Mouse (Mus musculus): Measurements from ENCODE around the gene Gmds. TPM values are rescaled to one million over a fixed set of nuclear protein-coding genes. Genes with fewer than 3 reads are reported as not detected.

The Gmds gene
- polyA plus RNA-seq, 1 experiment from 2014 or later = 35.6 TPM

DNA sequence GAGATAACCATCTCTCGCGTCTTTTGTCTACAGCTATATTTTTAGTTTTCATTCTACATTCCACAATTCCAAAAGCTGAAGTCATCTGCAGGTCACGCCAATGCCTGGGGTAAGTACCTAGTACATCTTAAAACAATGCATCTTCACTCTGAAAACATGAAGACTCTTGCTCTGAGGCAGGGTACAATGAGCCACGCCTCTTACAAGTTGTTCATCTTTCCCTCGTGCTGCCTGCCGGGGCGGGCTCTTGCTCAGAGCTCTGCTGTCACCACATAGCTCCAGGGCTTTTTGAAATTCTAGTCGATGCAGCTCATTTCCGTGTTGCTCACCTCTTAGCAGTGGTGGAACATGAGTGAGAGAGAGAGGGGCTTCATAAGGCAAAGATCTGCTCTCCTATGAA lies 475.1 kb downstream of the Gmds start:
- 47% methylated on average over 9 of the region's 9 CpGs for WGBS

GRCm38 (mm10) chr13:31860200-31860599 lies 478.3 kb downstream of the Gmds start:
- WGBS = 86% methylated on average over 5 of the region's 5 CpGs
- no peak overlapping the region for H3K27ac ChIP-seq (replicated peaks; ENCODE audit: low read depth, low read length)
- no peak overlapping the region for H3K9ac ChIP-seq (replicated peaks; ENCODE audit: low read length)
- no peak overlapping the region for H3K4me2 ChIP-seq (ENCODE audit: low read depth, low read length)
- H3K36me3 ChIP-seq (replicated peaks; ENCODE audit: control insufficient read depth, insufficient read depth, low read depth, low read length) = no peaks in the 10 kb centered on the region
- no peak overlapping the region for H3K4me3 ChIP-seq (ENCODE audit: low read depth, low read length)
- DNase-seq (ENCODE audit: low spot score) (no peak), ATAC-seq (replicated peaks; ENCODE audit: insufficient number of reproducible peaks, low FRiP score, low TSS enrichment, low read depth) (no peak)
- no peaks in the 10 kb centered on the region for H3K9me3 ChIP-seq (replicated peaks; ENCODE audit: control insufficient read depth, low read length)
- H3K27me3 ChIP-seq (ENCODE audit: control insufficient read depth, insufficient read depth, low read length) = no peaks in the 10 kb centered on the region
- H3K4me1 ChIP-seq (ENCODE audit: control insufficient read depth, insufficient read depth, low read length) = no peaks in the 10 kb centered on the region; the same call in 1 of the 2 replicates

More for the DNA sequence above, 475.1 kb downstream of the Gmds start:
- H3K27me3 ChIP-seq (ENCODE audit: control insufficient read depth, insufficient read depth, low read length) = no peaks in the 10 kb centered on the region
- H3K27ac ChIP-seq (replicated peaks; ENCODE audit: low read depth, low read length) = no peak overlapping the region
- no peak overlapping the region for H3K4me3 ChIP-seq (ENCODE audit: low read depth, low read length)
- H3K9ac ChIP-seq (replicated peaks; ENCODE audit: low read length) = no peak overlapping the region
- H3K4me2 ChIP-seq (ENCODE audit: low read depth, low read length) = no peak overlapping the region
- no peaks in the 10 kb centered on the region for H3K9me3 ChIP-seq (replicated peaks; ENCODE audit: control insufficient read depth, low read length)
- DNase-seq (ENCODE audit: low spot score) = peak; percentile 66
- H3K4me1 ChIP-seq (ENCODE audit: control insufficient read depth, insufficient read depth, low read length) = no peaks in the 10 kb centered on the region; the same call in 1 of the 2 replicates
- ATAC-seq (replicated peaks; ENCODE audit: insufficient number of reproducible peaks, low FRiP score, low TSS enrichment, low read depth) = peak; percentile 62; the same call in 1 of the 2 replicates
- H3K36me3 ChIP-seq (replicated peaks; ENCODE audit: control insufficient read depth, insufficient read depth, low read depth, low read length) = no peaks in the 10 kb centered on the region

DNA sequence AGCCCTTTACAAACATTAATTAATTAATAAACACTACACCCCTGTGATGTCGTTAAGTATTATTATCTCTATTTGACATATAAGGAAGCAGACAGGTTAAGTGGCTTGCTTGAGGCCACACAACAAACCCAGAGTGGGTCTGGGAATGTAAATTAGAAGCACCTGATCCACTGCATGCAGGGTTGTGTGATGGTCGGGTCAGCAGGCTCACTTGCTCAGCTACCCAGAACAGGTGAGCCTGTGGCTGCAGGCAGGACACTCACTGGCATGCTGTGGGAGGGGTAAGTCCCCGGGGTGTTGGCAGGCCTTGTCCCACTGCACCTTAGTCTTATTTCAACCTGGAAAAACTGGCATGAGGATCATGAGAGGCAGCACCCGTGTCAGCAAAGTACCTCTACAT lies 484.5 kb downstream of the Gmds start:
- Histone ChIP-seq H3K9ac (replicated peaks; ENCODE audit: low read length) (no peak overlapping the region), H3K4me1 (ENCODE audit: control insufficient read depth, insufficient read depth, low read length) (no peaks in the 10 kb centered on the region), H3K27ac (replicated peaks; ENCODE audit: low read depth, low read length) (no peak overlapping the region), H3K27me3 (ENCODE audit: control insufficient read depth, insufficient read depth, low read length) (no peaks in the 10 kb centered on the region), H3K36me3 (replicated peaks; ENCODE audit: control insufficient read depth, insufficient read depth, low read depth, low read length) (no peaks in the 10 kb centered on the region), H3K4me3 (ENCODE audit: low read depth, low read length) (no peak overlapping the region), H3K9me3 (replicated peaks; ENCODE audit: control insufficient read depth, low read length) (no peaks in the 10 kb centered on the region), H3K4me2 (ENCODE audit: low read depth, low read length) (no peak overlapping the region)
- DNase-seq (ENCODE audit: low spot score) = peak; percentile 24
- peak; percentile 18; the same call in 1 of the 2 replicates for ATAC-seq (replicated peaks; ENCODE audit: insufficient number of reproducible peaks, low FRiP score, low TSS enrichment, low read depth)
- 56% methylated on average over 4 of the region's 4 CpGs for WGBS

DNA sequence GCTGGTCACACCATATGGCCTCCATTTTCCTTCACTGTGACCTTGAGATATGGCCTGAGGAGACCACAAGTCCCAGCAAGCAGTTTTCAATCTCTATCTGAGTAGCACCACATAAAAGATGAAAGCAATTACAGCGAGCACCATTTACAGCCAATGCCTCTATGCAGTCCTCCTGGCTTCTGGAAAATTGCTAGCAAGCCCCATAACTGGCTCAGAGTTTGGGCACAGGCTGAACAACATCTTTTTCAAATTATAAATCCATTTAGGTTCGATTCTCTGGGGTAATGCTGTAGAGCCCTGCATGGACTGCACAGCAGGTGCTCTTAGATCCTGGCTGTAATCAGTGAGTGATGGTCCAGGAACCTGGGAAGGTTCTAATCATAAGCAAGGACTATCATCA lies 485.0 kb downstream of the Gmds start:
- ATAC-seq (replicated peaks; ENCODE audit: insufficient number of reproducible peaks, low FRiP score, low TSS enrichment, low read depth) = peak; percentile 67; the same call in 1 of the 2 replicates
- H3K4me1 ChIP-seq (ENCODE audit: control insufficient read depth, insufficient read depth, low read length) = no peaks in the 10 kb centered on the region
- DNase-seq (ENCODE audit: low spot score) = peak; percentile 72
- H3K27ac ChIP-seq (replicated peaks; ENCODE audit: low read depth, low read length) = no peak overlapping the region
- no peak overlapping the region for H3K4me3 ChIP-seq (ENCODE audit: low read depth, low read length)
- WGBS = 22% methylated on average over 2 of the region's 2 CpGs
- H3K4me2 ChIP-seq (ENCODE audit: low read depth, low read length) = no peak overlapping the region
- no peak overlapping the region for H3K9ac ChIP-seq (replicated peaks; ENCODE audit: low read length)
- H3K36me3 ChIP-seq (replicated peaks; ENCODE audit: control insufficient read depth, insufficient read depth, low read depth, low read length) = no peaks in the 10 kb centered on the region
- no peaks in the 10 kb centered on the region for H3K9me3 ChIP-seq (replicated peaks; ENCODE audit: control insufficient read depth, low read length)
- H3K27me3 ChIP-seq (ENCODE audit: control insufficient read depth, insufficient read depth, low read length) = no peaks in the 10 kb centered on the region

- no peaks in the 10 kb centered on the region for H3K4me1 ChIP-seq (ENCODE audit: control insufficient read depth, insufficient read depth, low read length)
- no peak overlapping the region for H3K4me2 ChIP-seq (ENCODE audit: low read depth, low read length)
- no peak for DNase-seq (ENCODE audit: low spot score)
- no peak overlapping the region for H3K27ac ChIP-seq (replicated peaks; ENCODE audit: low read depth, low read length)
- no peaks in the 10 kb centered on the region for H3K9me3 ChIP-seq (replicated peaks; ENCODE audit: control insufficient read depth, low read length)
- WGBS = 41% methylated on average over 5 of the region's 5 CpGs
- no peak overlapping the region for H3K4me3 ChIP-seq (ENCODE audit: low read depth, low read length)
- H3K27me3 ChIP-seq (ENCODE audit: control insufficient read depth, insufficient read depth, low read length) = no peaks in the 10 kb centered on the region
- H3K36me3 ChIP-seq (replicated peaks; ENCODE audit: control insufficient read depth, insufficient read depth, low read depth, low read length) = no peaks in the 10 kb centered on the region
- no peak overlapping the region for H3K9ac ChIP-seq (replicated peaks; ENCODE audit: low read length)
- no peak for ATAC-seq (replicated peaks; ENCODE audit: insufficient number of reproducible peaks, low FRiP score, low TSS enrichment, low read depth)
Measured at GRCm38 (mm10) chr13:31849258-31849971, 489.1 kb downstream of the Gmds start.

- Histone ChIP-seq H3K27me3 (ENCODE audit: control insufficient read depth, insufficient read depth, low read length) (no peaks in the 10 kb centered on the region), H3K9me3 (replicated peaks; ENCODE audit: control insufficient read depth, low read length) (no peaks in the 10 kb centered on the region), H3K36me3 (replicated peaks; ENCODE audit: control insufficient read depth, insufficient read depth, low read depth, low read length) (no peaks in the 10 kb centered on the region), H3K9ac (replicated peaks; ENCODE audit: low read length) (no peak overlapping the region), H3K4me1 (ENCODE audit: control insufficient read depth, insufficient read depth, low read length) (no peaks in the 10 kb centered on the region), H3K4me3 (ENCODE audit: low read depth, low read length) (no peak overlapping the region), H3K27ac (replicated peaks; ENCODE audit: low read depth, low read length) (no peak overlapping the region), H3K4me2 (ENCODE audit: low read depth, low read length) (no peak overlapping the region)
- WGBS = 79% methylated on average over 4 of the region's 4 CpGs
- no peak for DNase-seq (ENCODE audit: low spot score)
- no peak for ATAC-seq (replicated peaks; ENCODE audit: insufficient number of reproducible peaks, low FRiP score, low TSS enrichment, low read depth)
Measured at GRCm38 (mm10) chr13:31835802-31836201, 502.7 kb downstream of the Gmds start.

- no peak overlapping the region for H3K27ac ChIP-seq (replicated peaks; ENCODE audit: low read depth, low read length)
- H3K36me3 ChIP-seq (replicated peaks; ENCODE audit: control insufficient read depth, insufficient read depth, low read depth, low read length) = no peaks in the 10 kb centered on the region
- no peaks in the 10 kb centered on the region for H3K9me3 ChIP-seq (replicated peaks; ENCODE audit: control insufficient read depth, low read length)
- ATAC-seq (replicated peaks; ENCODE audit: insufficient number of reproducible peaks, low FRiP score, low TSS enrichment, low read depth) = no peak
- H3K4me2 ChIP-seq (ENCODE audit: low read depth, low read length) = no peak overlapping the region
- 66% methylated on average over 9 of the region's 9 CpGs for WGBS
- no peak for DNase-seq (ENCODE audit: low spot score)
- H3K9ac ChIP-seq (replicated peaks; ENCODE audit: low read length) = no peak overlapping the region
- no peak overlapping the region for H3K4me3 ChIP-seq (ENCODE audit: low read depth, low read length)
- no peaks in the 10 kb centered on the region for H3K27me3 ChIP-seq (ENCODE audit: control insufficient read depth, insufficient read depth, low read length)
- no peaks in the 10 kb centered on the region for H3K4me1 ChIP-seq (ENCODE audit: control insufficient read depth, insufficient read depth, low read length)
Measured at GRCm38 (mm10) chr13:31830332-31830731, 508.2 kb downstream of the Gmds start.

GRCm38 (mm10) chr13:31828446-31828845 lies 510.1 kb downstream of the Gmds start:
- H3K4me3 ChIP-seq (ENCODE audit: low read depth, low read length) = no peak overlapping the region
- no peak for ATAC-seq (replicated peaks; ENCODE audit: insufficient number of reproducible peaks, low FRiP score, low TSS enrichment, low read depth)
- WGBS = 86% methylated on average over 4 of the region's 4 CpGs
- H3K9me3 ChIP-seq (replicated peaks; ENCODE audit: control insufficient read depth, low read length) = no peaks in the 10 kb centered on the region
- no peaks in the 10 kb centered on the region for H3K27me3 ChIP-seq (ENCODE audit: control insufficient read depth, insufficient read depth, low read length)
- no peaks in the 10 kb centered on the region for H3K36me3 ChIP-seq (replicated peaks; ENCODE audit: control insufficient read depth, insufficient read depth, low read depth, low read length)
- H3K27ac ChIP-seq (replicated peaks; ENCODE audit: low read depth, low read length) = no peak overlapping the region
- no peak for DNase-seq (ENCODE audit: low spot score)
- no peak overlapping the region for H3K9ac ChIP-seq (replicated peaks; ENCODE audit: low read length)
- no peak overlapping the region for H3K4me2 ChIP-seq (ENCODE audit: low read depth, low read length)
- no peaks in the 10 kb centered on the region for H3K4me1 ChIP-seq (ENCODE audit: control insufficient read depth, insufficient read depth, low read length)

Data from embryonic facial prominence, embryonic 11.5 days (tissue).